Mouse (Mus musculus): ENCODE data around the gene Col11a2.

DNA sequence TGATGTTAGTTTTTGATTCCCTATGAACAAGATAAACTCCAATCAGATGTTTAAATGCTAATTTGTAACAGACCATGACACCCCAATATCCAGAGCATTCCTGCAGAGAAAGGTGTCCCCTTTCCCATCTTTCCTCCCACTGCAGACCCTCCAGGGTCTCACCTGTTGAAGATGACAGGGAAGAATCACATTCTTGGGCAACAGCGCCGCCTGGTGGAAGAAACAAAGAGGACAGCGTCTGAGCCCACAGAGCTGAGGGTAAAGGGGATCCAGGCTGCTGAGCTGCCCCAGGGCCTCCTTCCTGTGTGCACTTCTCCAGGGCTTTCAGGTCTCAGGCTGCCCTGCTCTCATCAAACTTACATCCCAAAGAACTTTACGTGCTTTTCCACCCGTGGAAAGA is 35.8 kb upstream of the Col11a2 start:
- TF ChIP-seq POLR2A (IDR thresholded peaks at IDR 0.05; ENCODE audit: insufficient read depth, low read depth, low read length), result no peak
- peak; percentile 77 for TF ChIP-seq CTCF (IDR thresholded peaks at IDR 0.05)
- TF ChIP-seq EP300 (IDR thresholded peaks at IDR 0.05; ENCODE audit: insufficient read depth, low read depth, low read length), result no peak
